Mouse (Mus musculus): ENCODE measurements around the gene Prrxl1. TPM values are rescaled to one million over a fixed set of nuclear protein-coding genes. Genes with fewer than 3 reads are reported as not detected.

The Prrxl1 gene
- total RNA-seq, 2 experiments from 2014 or later, result not detected

GRCm38 (mm10) chr14:32624811-32625210 is 25.6 kb downstream of the Prrxl1 start:
- no peak for ATAC-seq (ENCODE audit: poor library complexity, severe bottlenecking)

GRCm38 (mm10) chr14:32627271-32627670 is 28.1 kb downstream of the Prrxl1 start:
- ATAC-seq (ENCODE audit: poor library complexity, severe bottlenecking), result no peak

GRCm38 (mm10) chr14:32628584-32628983 is 29.4 kb downstream of the Prrxl1 start:
- no peak for ATAC-seq (ENCODE audit: poor library complexity, severe bottlenecking)

GRCm38 (mm10) chr14:32632908-32633600 is 33.8 kb downstream of the Prrxl1 start:
- no peak for ATAC-seq (ENCODE audit: poor library complexity, severe bottlenecking)

GRCm38 (mm10) chr14:32634015-32634682 is 34.9 kb downstream of the Prrxl1 start:
- ATAC-seq (ENCODE audit: poor library complexity, severe bottlenecking), result no peak

- ATAC-seq (ENCODE audit: poor library complexity, severe bottlenecking), result no peak
Observed at GRCm38 (mm10) chr14:32638485-32638884, 39.3 kb downstream of the Prrxl1 start.

GRCm38 (mm10) chr14:32659781-32660180 is 60.6 kb downstream of the Prrxl1 start:
- no peak for ATAC-seq (ENCODE audit: poor library complexity, severe bottlenecking)

- no peak for ATAC-seq (ENCODE audit: poor library complexity, severe bottlenecking)
Observed at GRCm38 (mm10) chr14:32663099-32663498, 63.9 kb downstream of the Prrxl1 start.

GRCm38 (mm10) chr14:32673178-32673577 is 74.0 kb downstream of the Prrxl1 start:
- ATAC-seq (ENCODE audit: poor library complexity, severe bottlenecking), result no peak

GRCm38 (mm10) chr14:32678565-32678964 is 79.4 kb downstream of the Prrxl1 start:
- ATAC-seq (ENCODE audit: poor library complexity, severe bottlenecking), result no peak

GRCm38 (mm10) chr14:32681603-32682002 is 82.4 kb downstream of the Prrxl1 start:
- no peak for ATAC-seq (ENCODE audit: poor library complexity, severe bottlenecking)

GRCm38 (mm10) chr14:32682536-32682935 is 83.3 kb downstream of the Prrxl1 start:
- ATAC-seq (ENCODE audit: poor library complexity, severe bottlenecking), result no peak

- 0 out of 2 replicates have a peak, but pooled peaks have one; percentile 35 for ATAC-seq (ENCODE audit: poor library complexity, severe bottlenecking)
Observed at GRCm38 (mm10) chr14:32683251-32683838, 84.1 kb downstream of the Prrxl1 start.

- no peak for ATAC-seq (ENCODE audit: poor library complexity, severe bottlenecking)
Observed at GRCm38 (mm10) chr14:32683982-32684734, 85.0 kb downstream of the Prrxl1 start.

- ATAC-seq (ENCODE audit: poor library complexity, severe bottlenecking), result no peak
Observed at GRCm38 (mm10) chr14:32684735-32685105, 85.5 kb downstream of the Prrxl1 start.

- no peak for ATAC-seq (ENCODE audit: poor library complexity, severe bottlenecking)
Observed at GRCm38 (mm10) chr14:32685124-32685826, 86.1 kb downstream of the Prrxl1 start, which contains the start of gene 3425401B19Rik. Gene 3425401B19Rik, minus strand, starts transcription at chr14:32685293.

GRCm38 (mm10) chr14:32695906-32696305 is 96.7 kb downstream of the Prrxl1 start:
- no peak for ATAC-seq (ENCODE audit: poor library complexity, severe bottlenecking)

GRCm38 (mm10) chr14:32696344-32696743 is 97.1 kb downstream of the Prrxl1 start:
- no peak for ATAC-seq (ENCODE audit: poor library complexity, severe bottlenecking)

- no peak for ATAC-seq (ENCODE audit: poor library complexity, severe bottlenecking)
Observed at GRCm38 (mm10) chr14:32697774-32698173, 98.6 kb downstream of the Prrxl1 start.

GRCm38 (mm10) chr14:32698556-32698955 is 99.3 kb downstream of the Prrxl1 start:
- no peak for ATAC-seq (ENCODE audit: poor library complexity, severe bottlenecking)

All from megakaryocyte, adult 5-6 weeks (primary cell).